Mouse (Mus musculus) 3134 (cell line): ENCODE results near the gene Nkain4.

Experiments
- DNase-seq: peaks from one replicate; pipeline ENCODE4 v3.0.0-alpha.2; 2011; ENCODE audit warnings: low spot score; ENCODE audit not compliant: insufficient read length; ENCODE audit errors: extremely low read depth

Nkain4 gene

GRCm38 (mm10) chr2:180895321-180895720 lies 59.2 kb downstream of the Nkain4 start:
- DNase-seq = no peak

- DNase-seq = no peak
Measured at GRCm38 (mm10) chr2:180894734-180895133, 59.8 kb downstream of the Nkain4 start.

GRCm38 (mm10) chr2:180894029-180894623 lies 60.4 kb downstream of the Nkain4 start:
- no peak for DNase-seq

- DNase-seq = no peak
Measured at GRCm38 (mm10) chr2:180893537-180894028, 60.9 kb downstream of the Nkain4 start.

- no peak for DNase-seq
Measured at GRCm38 (mm10) chr2:180892841-180893521, 61.5 kb downstream of the Nkain4 start.

- DNase-seq = no peak
Measured at GRCm38 (mm10) chr2:180891835-180892323, 62.6 kb downstream of the Nkain4 start.

- no peak for DNase-seq
Measured at GRCm38 (mm10) chr2:180891075-180891834, 63.2 kb downstream of the Nkain4 start.

- DNase-seq = no peak
Measured at GRCm38 (mm10) chr2:180890422-180891074, 64.0 kb downstream of the Nkain4 start.

GRCm38 (mm10) chr2:180889921-180890280 lies 64.6 kb downstream of the Nkain4 start:
- DNase-seq = no peak

- no peak for DNase-seq
Measured at GRCm38 (mm10) chr2:180889271-180889920, 65.1 kb downstream of the Nkain4 start.

GRCm38 (mm10) chr2:180885270-180885669 lies 69.2 kb downstream of the Nkain4 start:
- DNase-seq = no peak
